In genomic region chr11:6962322-6962721, GRCm38 (mm10) we compare ENCODE assay signal across 24 mouse cellular contexts.
DNase-seq lines count a peak whose midpoint lies in the region; ATAC-seq and TF ChIP-seq lines count a peak whose summit lies in the region.
"Had no signal": no experiment of that assay in that cellular context is flagged by ENCODE, and none has a peak within 500 bp of the region (broad histone marks: within the 10 kb centered on the region; RNA-seq: fewer than 3 reads in every experiment).

No protein-coding gene starts in this region.

- H3K4me2 ChIP-seq in limb, embryonic 11.5 days (ENCODE audit: low read depth, severe bottlenecking): no peak overlapping the region
- no peak overlapping the region for H3K4me2 ChIP-seq in forebrain, embryonic 13.5 days
- H3K4me2 ChIP-seq: heart, embryonic 13.5 days; liver, embryonic 11.5 days; neural tube, embryonic 15.5 days had no signal

- H3K9me3 ChIP-seq in megakaryocyte, embryonic 14.5 days: peaks cover 11% of the 10 kb centered on the region
- no peaks in the 10 kb centered on the region for H3K9me3 ChIP-seq in limb, embryonic 11.5 days (ENCODE audit: control insufficient read depth, low read length)
- no peaks in the 10 kb centered on the region for H3K9me3 ChIP-seq in forebrain, embryonic 13.5 days (replicated peaks)
- H3K9me3 ChIP-seq: neural tube, embryonic 15.5 days had no signal

- no peaks in the 10 kb centered on the region for H3K27me3 ChIP-seq in cerebellum, adult 2 months (ENCODE audit: control insufficient read depth, insufficient read depth, low read length)
- H3K27me3 ChIP-seq in megakaryocyte, embryonic 14.5 days (replicated peaks): no peaks in the 10 kb centered on the region
- no peaks in the 10 kb centered on the region for H3K27me3 ChIP-seq in limb, embryonic 11.5 days (ENCODE audit: control insufficient read depth, insufficient read depth, low read length)
- no peaks in the 10 kb centered on the region for H3K27me3 ChIP-seq in forebrain, embryonic 13.5 days
- H3K27me3 ChIP-seq: heart, embryonic 13.5 days; neural tube, embryonic 15.5 days had no signal

- TF ChIP-seq CTCF in cerebellum, adult 2 months (IDR thresholded peaks at IDR 0.05; ENCODE audit: borderline replicate concordance, insufficient read depth, low read depth, low read length): no peak

- peak; percentile 51 to 57 for DNase-seq in cerebellum, adult 2 months
- DNase-seq in cerebellum, postnatal 4 days (ENCODE audit: low spot score in 2 of 2): no peak
- DNase-seq in cerebellum, adult 9-11 months: peak; percentile 67
- no peak for DNase-seq in limb, embryonic 11.5 days (ENCODE audit: low spot score)
- DNase-seq: adrenal gland, postnatal 14 days; forebrain, postnatal 0 days; gastrocnemius, postnatal 14 days; heart, adult 11 months; heart, postnatal 14 days; kidney, adult 11 months; liver, postnatal 0 days; lung, postnatal 10 days; thymus, adult 2 months; thymus, postnatal 4 days had no signal

- H3K4me3 ChIP-seq in cerebellum, adult 2 months (replicated peaks; ENCODE audit: insufficient read depth, low read depth, low read length): no peak overlapping the region
- peak overlapping the region; percentile 7 for H3K4me3 ChIP-seq in megakaryocyte, embryonic 14.5 days (replicated peaks)
- H3K4me3 ChIP-seq in limb, embryonic 11.5 days (ENCODE audit: low read depth, low read length): no peak overlapping the region
- H3K4me3 ChIP-seq in forebrain, embryonic 13.5 days: no peak overlapping the region
- H3K4me3 ChIP-seq: heart, embryonic 13.5 days; myocyte; neural tube, embryonic 15.5 days had no signal

- no peak overlapping the region for H3K9ac ChIP-seq in limb, embryonic 11.5 days (ENCODE audit: low read length)
- H3K9ac ChIP-seq in forebrain, embryonic 13.5 days: no peak overlapping the region
- H3K9ac ChIP-seq: forebrain, postnatal 0 days; heart, embryonic 13.5 days; liver, postnatal 0 days; neural tube, embryonic 15.5 days had no signal

- H3K4me1 ChIP-seq in cerebellum, adult 2 months (ENCODE audit: control insufficient read depth, insufficient read depth, low read length): peaks cover 36% of the 10 kb centered on the region
- no peaks in the 10 kb centered on the region for H3K4me1 ChIP-seq in megakaryocyte, embryonic 14.5 days
- no peaks in the 10 kb centered on the region for H3K4me1 ChIP-seq in limb, embryonic 11.5 days (ENCODE audit: control insufficient read depth, insufficient read depth, low read length)
- H3K4me1 ChIP-seq in forebrain, embryonic 13.5 days: no peaks in the 10 kb centered on the region
- H3K4me1 ChIP-seq: heart, embryonic 13.5 days; neural tube, embryonic 15.5 days had no signal

- no peak for ATAC-seq in megakaryocyte, adult 5-6 weeks (ENCODE audit: poor library complexity, severe bottlenecking)
- ATAC-seq in limb, embryonic 11.5 days (ENCODE audit: insufficient number of reproducible peaks, low FRiP score, low TSS enrichment, low read depth): peak; percentile 35; the same call in 1 of the 2 replicates
- no peak for ATAC-seq in forebrain, embryonic 13.5 days
- ATAC-seq: CD4-positive, CD25-positive, alpha-beta regulatory T cell, adult 4 months; forebrain, postnatal 0 days; liver, postnatal 0 days; midbrain, embryonic 16.5 days had no signal

- H3K27ac ChIP-seq in cerebellum, adult 2 months (ENCODE audit: insufficient read depth, low read length): peak overlapping the region; percentile 98
- no peak overlapping the region for H3K27ac ChIP-seq in limb, embryonic 11.5 days (replicated peaks; ENCODE audit: low read depth, low read length)
- H3K27ac ChIP-seq in forebrain, embryonic 13.5 days: no peak overlapping the region
- H3K27ac ChIP-seq: heart, embryonic 13.5 days; neural tube, embryonic 15.5 days; stomach, postnatal 0 days had no signal

- no peak for TF ChIP-seq POLR2A in cerebellum, adult 2 months (IDR thresholded peaks at IDR 0.05; ENCODE audit: borderline replicate concordance, insufficient read depth, low read length)

- no peaks in the 10 kb centered on the region for H3K36me3 ChIP-seq in megakaryocyte, embryonic 14.5 days (replicated peaks; ENCODE audit: low read length)
- no peaks in the 10 kb centered on the region for H3K36me3 ChIP-seq in limb, embryonic 11.5 days (ENCODE audit: control insufficient read depth, insufficient read depth, low read length)
- H3K36me3 ChIP-seq in forebrain, embryonic 13.5 days (ENCODE audit: poor library complexity, severe bottlenecking): no peaks in the 10 kb centered on the region
- H3K36me3 ChIP-seq: heart, embryonic 13.5 days; neural tube, embryonic 15.5 days had no signal

Comparison
In these comparisons a context has a peak if more than half of its experiments do, and no peak if none do; other contexts are left out.
1. DNase-seq: peak in cerebellum, adult 2 months (2 of 2) and cerebellum, adult 9-11 months (single experiment); none in cerebellum, postnatal 4 days (0 of 2) and limb, embryonic 11.5 days (single experiment).